Mouse (Mus musculus) embryonic stem cell, embryonic (primary cell): Measurements from ENCODE around the gene Brdt.
"Not testable (repeated sequence)": the region's sequence is repeated elsewhere in the genome, so short reads cannot be mapped to it uniquely, and the experiment has no call there.

Experiments
- CTCF ChIA-PET, 4 experiments: fragments of 300-600 bp in 2 of 4; fragments of 350-600 bp in 2 of 4; sonication (Branson Sonifier 250); formaldehyde crosslinking; loops; one replicate each; lab custom pipeline; 2022; ENCODE audit warnings: inconsistent platforms in 2 of 4; lab: Charles Lee
- POLR2A ChIA-PET, 4 experiments: fragments of 300-600 bp in 2 of 4; fragments of 350-600 bp in 2 of 4; sonication (Branson Sonifier 250); formaldehyde crosslinking; loops; one replicate each; lab custom pipeline; 2022; ENCODE audit warnings: antibody characterized with exemption in 4 of 4, inconsistent platforms in 1 of 4; lab: Charles Lee

Gene Brdt

GRCm38 (mm10) chr5:107304117-107304825 is 26.7 kb upstream of the Brdt start:
- ChIA-PET POLR2A (interaction anchor here in 2 of 4 experiments (0.6 to 1.0 kb wide), 4 partner anchors 9 to 149 kb away, joined by 3 read pairs; partner anchors contain the start of gene Tgfbr3 (in 1 of the 2)), CTCF (interaction anchor here in 1 of 4 experiments (0.5 kb wide), 1 partner anchor 55 kb away, joined by 10 read pairs; no protein-coding TSS in a partner anchor)

GRCm38 (mm10) chr5:107307432-107307831 is 23.5 kb upstream of the Brdt start:
- POLR2A ChIA-PET, result no interaction called here

GRCm38 (mm10) chr5:107317141-107317540 is 13.8 kb upstream of the Brdt start:
- ChIA-PET CTCF (interaction anchor here in 2 of 4 experiments (0.6 to 1.1 kb wide), 2 partner anchors 28 to 1482 kb away, joined by 4 to 6 read pairs; partner anchors contain the start of gene Tgfbr3 (in 1 of the 2)), POLR2A (no interaction called here)

More at GRCm38 (mm10) chr5:107307432-107307831, 23.5 kb upstream of the Brdt start:
- CTCF ChIA-PET, result no interaction called here

GRCm38 (mm10) chr5:107320703-107321102 is 10.3 kb upstream of the Brdt start:
- CTCF ChIA-PET, result interaction anchor here in 3 of 4 experiments (0.7 to 1.5 kb wide), 6 partner anchors 303 to 502 kb away, joined by 3 to 6 read pairs (median 3); no protein-coding TSS in a partner anchor
- POLR2A ChIA-PET, result interaction anchor here in 1 of 4 experiments (0.5 to 1.5 kb wide), 2 partner anchors 11 to 39 kb away, joined by 3 read pairs; no protein-coding TSS in a partner anchor

GRCm38 (mm10) chr5:107340404-107340803 is 9.4 kb downstream of the Brdt start:
- POLR2A ChIA-PET, result no interaction called here
- CTCF ChIA-PET, result no interaction called here

- POLR2A ChIA-PET, result interaction anchor here in 1 of 4 experiments (0.6 kb wide), 1 partner anchor 741 kb away, joined by 3 read pairs; no protein-coding TSS in a partner anchor
- CTCF ChIA-PET, result no interaction called here
Measured at GRCm38 (mm10) chr5:107342891-107343290, 11.9 kb downstream of the Brdt start.

GRCm38 (mm10) chr5:107346214-107346613 is 15.3 kb downstream of the Brdt start:
- CTCF ChIA-PET, result no interaction called here
- POLR2A ChIA-PET, result no interaction called here

GRCm38 (mm10) chr5:107352566-107352965 is 21.6 kb downstream of the Brdt start:
- CTCF ChIA-PET, result no interaction called here

GRCm38 (mm10) chr5:107353981-107354380 is 23.0 kb downstream of the Brdt start:
- POLR2A ChIA-PET, result no interaction called here
- CTCF ChIA-PET, result no interaction called here

More at GRCm38 (mm10) chr5:107352566-107352965, 21.6 kb downstream of the Brdt start:
- POLR2A ChIA-PET, result interaction anchor here in 1 of 4 experiments (0.6 kb wide), 1 partner anchor 51 kb away, joined by 3 read pairs; no protein-coding TSS in a partner anchor

GRCm38 (mm10) chr5:107355801-107356200 is 24.8 kb downstream of the Brdt start:
- CTCF ChIA-PET, result interaction anchor here in 1 of 4 experiments (0.7 kb wide), 1 partner anchor 326 kb away, joined by 9 read pairs; no protein-coding TSS in a partner anchor
- POLR2A ChIA-PET, result no interaction called here

GRCm38 (mm10) chr5:107357723-107358122 is 26.8 kb downstream of the Brdt start:
- CTCF ChIA-PET, result no interaction called here

GRCm38 (mm10) chr5:107359395-107360053 is 28.6 kb downstream of the Brdt start:
- CTCF ChIA-PET, result interaction anchor here (0.5 to 1.2 kb wide), 9 partner anchors 12 to 1959 kb away, joined by 3 to 10 read pairs (median 4); no protein-coding TSS in a partner anchor
- POLR2A ChIA-PET, result interaction anchor here in 3 of 4 experiments (0.6 to 2.1 kb wide), 39 partner anchors 9 to 785 kb away, joined by 3 to 10 read pairs (median 3); partner anchors contain the start of genes Btbd8 (in 1 of the 3), Cdc7 (in 1 of the 3), Ephx4 (in 1 of the 3) and Gfi1 (in 1 of the 3)

More at GRCm38 (mm10) chr5:107357723-107358122, 26.8 kb downstream of the Brdt start:
- POLR2A ChIA-PET, result interaction anchor here in 3 of 4 experiments (0.6 to 1.0 kb wide), 4 partner anchors 81 to 259 kb away, joined by 3 to 5 read pairs (median 4); no protein-coding TSS in a partner anchor

- POLR2A ChIA-PET, result interaction anchor here in 3 of 4 experiments (0.6 to 2.1 kb wide), 36 partner anchors 8 to 786 kb away, joined by 3 to 10 read pairs (median 3); partner anchors contain the start of genes Btbd8 (in 1 of the 3), Cdc7 (in 1 of the 3), Ephx4 (in 1 of the 3) and Gfi1 (in 1 of the 3)
- CTCF ChIA-PET, result interaction anchor here in 3 of 4 experiments (0.6 to 1.2 kb wide), 8 partner anchors 12 to 1959 kb away, joined by 3 to 10 read pairs (median 4); no protein-coding TSS in a partner anchor
Measured at GRCm38 (mm10) chr5:107360054-107360730, 29.2 kb downstream of the Brdt start.

- POLR2A ChIA-PET, result interaction anchor here in 2 of 4 experiments (1.0 to 1.3 kb wide), 2 partner anchors 10 to 52 kb away, joined by 3 to 5 read pairs; no protein-coding TSS in a partner anchor
- CTCF ChIA-PET, result no interaction called here
Measured at GRCm38 (mm10) chr5:107370040-107370439, 39.1 kb downstream of the Brdt start.

- POLR2A ChIA-PET, result interaction anchor here (0.6 to 2.7 kb wide), 7 partner anchors 12 to 1728 kb away, joined by 3 to 9 read pairs (median 3); no protein-coding TSS in a partner anchor
- CTCF ChIA-PET, result interaction anchor here in 1 of 4 experiments (1.1 kb wide), 1 partner anchor 11 kb away, joined by 5 read pairs; no protein-coding TSS in a partner anchor
Measured at GRCm38 (mm10) chr5:107371335-107371734, 40.4 kb downstream of the Brdt start.

- ChIA-PET POLR2A (interaction anchor here in 2 of 4 experiments (0.6 to 2.7 kb wide), 2 partner anchors 14 to 451 kb away, joined by 3 to 9 read pairs; no protein-coding TSS in a partner anchor), CTCF (no interaction called here)
Measured at GRCm38 (mm10) chr5:107373256-107373655, 42.3 kb downstream of the Brdt start.

GRCm38 (mm10) chr5:107386448-107386847 is 55.5 kb downstream of the Brdt start:
- POLR2A ChIA-PET, CTCF ChIA-PET: not testable (repeated sequence)

- POLR2A ChIA-PET, result interaction anchor here in 1 of 4 experiments (1.4 kb wide), 1 partner anchor 21 kb away, joined by 4 read pairs; no protein-coding TSS in a partner anchor
- CTCF ChIA-PET, result no interaction called here
Measured at GRCm38 (mm10) chr5:107387788-107388187, 56.8 kb downstream of the Brdt start.
